Mouse (Mus musculus): ENCODE results near the gene Clpb.

The Clpb gene

DNA sequence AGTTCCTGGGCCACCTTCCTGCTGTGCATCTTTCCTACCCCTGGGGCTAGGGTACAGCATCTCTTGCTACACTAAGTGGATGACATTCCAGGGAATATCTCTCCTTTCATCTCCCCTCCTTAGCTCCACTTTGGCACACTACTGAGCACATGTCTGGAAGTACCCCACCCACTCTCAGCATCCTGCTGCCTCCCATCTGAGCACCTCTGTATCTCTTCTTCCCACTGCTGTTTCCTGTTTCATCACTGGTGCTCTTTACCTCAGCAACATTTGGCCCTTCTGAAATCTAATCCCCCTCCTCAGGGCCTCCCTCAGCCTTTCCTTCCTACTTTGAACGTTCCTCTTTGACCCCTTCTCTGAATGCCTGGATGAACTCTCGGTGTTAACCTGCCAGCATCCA is 63.5 kb downstream of the Clpb start:
- CTCF ChIA-PET: interaction anchor here (0.6 kb wide), 1 partner anchor 1221 kb away, joined by 3 read pairs; no protein-coding TSS in a partner anchor

DNA sequence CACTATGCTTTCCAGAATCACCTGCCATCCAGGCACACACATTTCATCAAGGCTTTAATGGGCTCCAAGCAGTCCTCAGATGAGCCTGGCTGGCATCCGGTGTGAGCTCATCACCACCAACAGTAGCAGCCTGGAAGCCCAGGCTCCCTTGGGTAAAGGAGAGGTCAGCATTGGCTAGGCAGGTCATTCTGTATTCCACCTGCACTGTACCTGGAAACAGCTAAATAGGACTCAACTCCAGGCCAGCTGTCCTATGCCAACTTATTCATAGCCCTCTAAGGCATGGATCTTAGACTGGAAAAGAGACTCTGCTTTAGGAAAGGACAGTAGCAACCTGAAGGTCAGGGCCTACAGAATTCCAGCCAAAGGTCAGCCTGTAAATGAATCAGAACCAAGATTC is 68.7 kb downstream of the Clpb start:
- CTCF ChIA-PET: no interaction called here

DNA sequence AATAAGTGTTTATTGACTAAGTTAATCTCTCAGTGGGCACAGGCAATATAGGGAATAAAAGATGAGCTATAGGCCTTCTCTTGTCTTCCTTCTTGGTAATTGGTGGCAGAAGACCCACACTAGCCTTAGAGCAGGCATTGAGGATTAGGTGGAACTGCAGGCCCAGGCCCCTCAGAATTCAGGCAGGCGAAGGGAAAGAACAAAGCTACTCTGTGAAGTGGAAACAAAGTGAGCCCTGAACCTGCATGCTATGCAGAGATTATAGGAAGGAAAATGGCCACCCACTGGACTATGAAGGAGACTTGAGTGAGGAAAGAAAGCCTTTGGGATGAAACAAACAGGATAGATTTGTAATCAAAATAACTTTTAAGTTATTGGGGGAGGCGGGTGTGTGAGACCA is 69.6 kb downstream of the Clpb start:
- CTCF ChIA-PET: no interaction called here

DNA sequence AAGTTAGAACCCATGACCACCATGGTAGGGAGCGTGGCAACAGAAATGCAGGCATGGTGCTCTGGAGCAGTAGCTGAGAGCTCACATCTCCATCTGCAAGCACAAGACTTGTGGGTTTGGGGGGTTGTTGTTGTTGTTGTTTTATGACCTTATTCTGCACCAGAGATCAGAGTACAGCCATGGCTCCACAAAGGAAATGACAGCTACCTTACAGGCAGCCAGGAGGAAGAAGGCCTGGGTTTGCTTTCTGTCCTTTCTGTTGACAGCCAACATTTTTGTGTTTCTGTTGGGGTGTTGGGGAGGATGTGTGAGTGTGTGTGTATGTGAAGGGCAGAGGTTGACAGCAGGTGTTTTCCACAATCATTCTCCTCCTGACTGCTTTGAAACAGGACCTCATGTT is 71.9 kb downstream of the Clpb start:
- CTCF ChIA-PET: interaction anchor here (0.5 kb wide), 2 partner anchors 22 to 94 kb away, joined by 3 to 19 read pairs; no protein-coding TSS in a partner anchor

DNA sequence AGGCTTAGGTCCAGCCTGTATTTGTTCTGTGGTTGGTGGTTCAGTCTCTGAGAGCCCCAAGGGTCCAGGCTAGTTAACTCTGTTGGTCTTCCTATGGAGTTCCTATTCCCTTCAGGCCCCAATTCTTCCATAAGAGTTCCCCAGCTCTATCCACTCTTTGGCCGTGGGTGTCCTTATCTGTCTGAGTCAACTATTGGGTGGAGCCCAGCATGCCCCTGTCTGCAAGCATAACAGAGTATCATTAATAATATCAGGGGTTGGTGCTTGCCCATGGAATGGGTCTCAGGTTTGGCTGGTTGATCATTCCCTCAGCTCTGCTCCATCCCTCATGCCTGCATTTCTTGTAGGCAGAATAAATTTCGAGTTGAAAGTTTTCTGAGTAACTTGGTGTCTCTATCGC is 74.3 kb downstream of the Clpb start:
- CTCF ChIA-PET: no interaction called here

DNA sequence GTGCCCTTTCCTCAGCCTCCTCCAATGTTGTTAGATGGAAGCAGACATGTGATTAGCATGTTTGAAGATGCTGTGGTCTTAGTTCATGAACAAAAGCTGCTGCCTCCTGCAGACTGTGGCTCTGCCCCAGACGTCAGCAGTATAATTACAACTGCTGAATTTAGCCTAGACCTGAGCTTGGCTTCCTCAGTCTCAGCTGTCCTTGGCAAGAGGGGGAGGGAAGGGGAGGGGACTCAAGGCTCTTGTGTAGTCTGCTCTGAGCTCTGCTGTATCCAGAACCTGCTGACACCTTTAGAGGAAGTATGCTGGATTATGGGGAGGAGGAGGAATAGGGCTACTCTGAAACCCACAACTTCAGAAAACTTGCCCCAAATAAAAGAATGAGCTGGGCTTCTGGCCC is 76.2 kb downstream of the Clpb start:
- CTCF ChIA-PET: no interaction called here

DNA sequence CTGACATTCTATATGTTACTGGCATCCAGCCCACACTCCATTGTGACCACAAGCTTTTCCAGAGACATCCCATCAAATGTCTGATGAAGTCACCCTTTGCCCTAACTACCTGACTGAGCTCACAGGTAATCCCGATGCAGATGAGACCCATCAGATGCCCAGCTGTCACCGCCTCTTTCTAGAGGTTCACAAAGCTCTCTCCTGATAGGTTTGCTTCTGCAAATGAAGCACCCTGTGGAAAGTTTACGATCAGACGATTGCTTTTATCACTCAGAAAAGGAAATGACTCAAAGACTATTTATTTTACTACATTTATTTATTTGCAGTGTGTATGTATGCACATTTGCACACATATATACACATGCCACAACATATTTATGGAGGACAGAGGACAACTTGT is 80.1 kb downstream of the Clpb start:
- CTCF ChIA-PET: no interaction called here

DNA sequence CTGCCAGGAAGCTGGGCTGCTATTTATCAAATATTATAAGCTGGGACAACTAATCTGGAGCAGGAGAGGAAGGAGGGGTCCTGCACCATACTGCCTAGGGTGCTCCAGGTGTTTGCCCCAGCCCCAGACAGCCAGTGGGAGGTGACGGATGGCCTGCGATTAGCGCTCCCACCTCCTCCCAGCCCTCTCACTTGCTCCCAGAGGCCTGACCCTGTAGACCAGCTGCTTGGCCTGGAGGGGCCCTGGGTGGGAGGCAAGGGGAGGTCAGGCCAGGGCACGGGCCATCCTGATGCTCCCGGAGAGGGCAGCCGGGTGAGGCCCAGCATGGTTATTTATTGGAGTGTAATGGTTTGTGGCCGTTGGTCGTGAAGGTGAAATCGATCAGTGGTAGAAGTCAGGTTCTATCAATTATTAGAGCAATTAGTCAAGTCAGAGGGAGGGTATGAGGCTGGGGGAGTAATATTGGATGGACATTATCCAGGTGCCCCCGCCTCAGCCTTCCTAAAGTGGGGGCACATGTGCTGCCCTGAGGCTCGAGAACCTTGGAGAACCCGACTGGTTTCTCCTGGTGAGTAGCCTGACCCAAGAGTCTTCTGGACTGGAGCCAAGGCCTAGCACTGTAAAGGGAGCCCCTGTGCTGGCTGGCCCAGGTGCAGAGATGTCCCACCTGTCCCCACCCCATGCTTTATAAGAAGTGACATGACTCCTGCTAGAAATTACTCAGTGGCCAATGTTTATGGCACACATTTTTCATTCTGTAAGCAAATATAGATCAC is 83.3 kb downstream of the Clpb start:
- CTCF ChIA-PET: no interaction called here

DNA sequence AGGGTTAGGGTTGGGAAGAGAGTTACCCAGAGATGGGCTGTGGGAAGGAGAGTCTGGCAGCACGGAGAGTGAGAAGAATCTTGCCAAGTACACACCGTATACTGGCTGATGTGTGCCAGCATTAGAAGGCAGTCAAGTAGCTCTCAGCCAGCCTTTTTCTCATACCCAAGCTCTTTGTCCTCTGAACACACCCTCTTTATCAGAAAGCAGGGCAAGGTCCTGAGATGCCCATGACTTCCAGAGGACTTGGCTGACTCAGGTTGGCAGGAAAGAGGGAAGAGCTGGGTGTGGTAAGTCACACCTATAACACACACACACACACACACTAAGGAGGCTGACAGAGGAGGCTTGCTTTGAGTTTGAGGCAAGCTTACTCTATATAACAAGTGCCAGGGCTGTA is 86.8 kb downstream of the Clpb start:
- CTCF ChIA-PET: no interaction called here

DNA sequence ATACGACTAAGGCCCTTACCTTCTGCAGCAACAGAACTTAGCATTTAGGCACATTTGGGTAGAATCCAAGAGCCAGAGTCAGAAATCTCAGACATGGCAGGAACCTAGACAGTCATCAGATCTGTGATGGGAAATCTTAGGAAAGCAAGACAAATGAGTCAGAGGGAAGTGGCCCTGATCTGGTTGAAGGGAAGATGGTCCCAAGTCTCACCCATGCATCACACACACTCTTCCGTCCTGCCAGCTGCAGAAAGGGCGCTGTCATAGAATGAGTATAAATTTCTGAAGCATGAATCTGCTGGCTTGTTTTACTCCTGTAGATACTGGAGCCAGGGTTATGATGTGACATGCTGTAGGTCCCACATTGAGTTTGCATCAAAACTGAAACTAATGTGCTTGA is 88.9 kb downstream of the Clpb start:
- CTCF ChIA-PET: interaction anchor here (0.6 kb wide), 1 partner anchor 95 kb away, joined by 6 read pairs; no protein-coding TSS in a partner anchor

DNA sequence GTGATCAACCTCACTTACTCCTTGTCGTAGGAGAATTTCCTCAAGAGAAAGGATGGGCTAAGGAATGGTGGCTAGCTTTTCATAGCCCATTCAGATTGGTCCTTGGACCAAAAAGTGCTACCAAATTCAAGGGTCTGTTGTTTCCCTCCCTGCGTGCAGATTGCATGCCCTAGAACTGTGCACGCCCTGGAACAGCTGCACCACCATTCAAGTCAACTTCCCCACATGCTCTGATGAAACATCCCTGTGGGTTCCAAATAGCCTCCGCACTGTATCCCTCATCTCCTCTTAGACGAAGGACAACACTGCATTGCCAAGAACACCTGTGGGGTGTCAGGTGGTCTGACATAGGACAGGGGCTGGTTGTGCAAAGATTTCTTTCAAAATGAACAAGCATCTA is 90.1 kb downstream of the Clpb start:
- CTCF ChIA-PET: no interaction called here

DNA sequence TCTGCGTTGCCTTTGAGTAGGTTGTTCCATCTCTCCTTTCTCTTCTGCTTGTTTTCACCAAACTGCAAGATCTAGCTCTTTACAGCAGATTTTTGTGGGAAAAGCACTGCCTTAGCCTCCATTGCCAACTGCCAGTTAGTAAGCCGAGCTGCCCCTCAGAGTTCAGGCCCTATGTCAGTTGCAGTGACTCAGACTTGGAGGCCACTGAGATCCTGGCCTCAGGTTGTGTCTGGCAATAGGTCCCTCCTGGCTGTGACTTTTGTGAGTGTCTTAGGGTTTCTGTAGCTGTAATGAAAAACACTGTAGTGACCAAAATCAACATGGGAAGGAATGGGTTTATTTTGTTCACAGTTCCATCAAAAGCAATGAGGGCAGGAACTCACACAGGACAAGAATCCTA is 91.0 kb downstream of the Clpb start:
- CTCF ChIA-PET: no interaction called here

DNA sequence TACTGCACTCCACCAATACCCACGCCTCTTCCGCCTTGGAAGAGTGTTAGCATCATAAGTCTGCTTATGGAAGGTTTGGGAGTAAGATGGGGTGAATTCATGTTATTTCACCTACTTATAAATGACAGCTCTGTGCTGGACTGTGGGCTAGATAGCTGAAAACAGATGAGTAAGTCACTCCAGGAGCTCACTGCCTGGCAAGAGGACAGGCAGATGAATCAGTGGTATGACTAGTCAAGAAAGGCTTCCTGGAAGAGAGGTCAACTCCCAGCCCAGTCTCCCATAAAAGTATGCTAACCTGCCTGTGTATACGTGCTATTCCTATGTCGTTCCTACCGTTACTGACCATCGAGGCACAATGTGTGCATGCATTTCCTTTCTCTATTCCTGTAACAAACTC is 91.9 kb downstream of the Clpb start:
- CTCF ChIA-PET: no interaction called here

DNA sequence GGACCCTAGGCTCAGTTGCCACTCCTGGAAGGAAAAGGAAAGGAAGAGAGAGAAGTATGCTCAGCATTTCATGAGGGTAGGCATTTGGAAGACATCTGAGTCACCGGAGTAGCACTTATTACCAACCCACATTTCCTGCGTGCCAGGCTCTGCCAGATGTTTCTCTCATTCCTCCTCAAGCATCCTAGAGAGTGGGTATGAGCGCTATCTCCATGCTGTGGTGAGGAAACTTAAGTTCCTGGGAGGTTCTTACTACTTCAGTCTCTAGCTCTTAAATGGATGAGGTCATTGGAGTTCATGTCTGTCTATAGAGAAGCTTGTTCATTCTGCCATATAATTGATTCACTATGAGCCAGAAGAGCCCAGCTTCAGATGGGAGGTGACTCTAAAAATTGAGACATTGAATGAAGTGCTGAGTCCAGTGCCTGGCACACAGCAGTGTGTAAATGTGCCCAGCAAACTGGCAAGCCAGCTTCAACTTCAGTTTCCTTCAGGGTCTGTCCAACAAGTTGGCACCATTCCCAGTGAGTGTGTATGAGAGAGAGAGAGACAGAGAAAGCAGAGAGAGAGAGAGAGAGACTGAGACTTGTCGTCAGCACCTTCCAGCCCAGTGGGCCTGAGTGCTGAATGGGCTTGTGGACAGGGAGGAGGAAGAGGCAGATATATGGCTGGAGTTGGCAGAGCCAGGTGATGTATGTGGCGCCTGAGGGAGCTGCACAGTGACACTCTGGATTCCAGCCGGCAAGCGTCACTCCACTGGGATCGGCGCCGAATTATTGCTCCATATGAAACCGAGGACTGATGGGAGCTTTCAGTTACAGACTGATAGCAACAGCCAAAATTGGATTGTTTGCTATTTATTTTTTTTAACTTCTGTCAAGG is 98.7 kb downstream of the Clpb start:
- CTCF ChIA-PET: no interaction called here

DNA sequence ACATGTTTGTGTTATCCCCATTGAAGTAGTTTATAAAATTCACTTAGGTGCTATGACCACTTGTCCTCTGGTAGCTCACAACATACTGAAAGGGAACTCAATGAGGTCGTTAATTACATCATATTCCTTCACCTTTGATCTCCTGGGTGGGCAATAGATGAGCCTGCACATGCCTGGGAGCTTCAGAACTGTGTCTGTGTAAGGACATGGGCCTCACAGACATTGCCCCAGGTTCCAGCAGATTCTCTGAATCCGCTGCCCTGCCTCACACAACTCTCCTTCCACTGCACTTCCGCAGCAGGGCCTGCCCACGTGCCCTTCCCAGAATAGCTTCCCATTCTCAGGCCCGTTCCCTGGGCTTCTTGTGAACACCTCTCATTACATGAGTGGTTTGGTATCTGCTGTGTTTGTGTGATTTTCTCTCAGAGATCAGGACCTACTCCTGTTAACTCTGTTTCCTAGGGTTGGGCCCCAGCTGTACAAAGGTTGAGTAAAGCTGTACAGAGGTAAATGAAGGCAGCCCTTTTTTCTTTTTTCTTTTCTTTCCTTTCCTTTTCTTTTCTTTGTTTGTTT is 104.0 kb downstream of the Clpb start:
- CTCF ChIA-PET: no interaction called here

DNA sequence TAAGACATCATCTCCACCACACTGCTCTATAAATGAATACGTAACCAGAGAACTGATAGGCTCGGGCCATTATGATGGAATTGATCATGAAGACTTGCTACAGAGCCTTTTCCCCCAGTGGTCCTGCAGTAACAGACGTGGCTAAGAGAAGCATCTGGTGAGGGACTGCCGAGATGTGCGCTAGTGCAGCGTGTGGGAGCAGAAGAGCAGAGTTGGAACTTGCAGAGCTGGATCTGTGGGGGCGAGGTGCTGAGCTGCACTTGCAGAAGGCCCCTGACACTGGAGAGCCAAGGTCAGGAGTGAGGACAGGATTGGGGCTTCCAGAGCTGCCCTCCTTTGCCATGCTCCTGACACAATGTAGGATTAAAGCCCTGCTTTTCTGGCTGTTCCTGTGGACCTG is 106.6 kb downstream of the Clpb start:
- CTCF ChIA-PET: interaction anchor here (0.5 kb wide), 1 partner anchor 106 kb away, joined by 6 read pairs; no protein-coding TSS in a partner anchor

DNA sequence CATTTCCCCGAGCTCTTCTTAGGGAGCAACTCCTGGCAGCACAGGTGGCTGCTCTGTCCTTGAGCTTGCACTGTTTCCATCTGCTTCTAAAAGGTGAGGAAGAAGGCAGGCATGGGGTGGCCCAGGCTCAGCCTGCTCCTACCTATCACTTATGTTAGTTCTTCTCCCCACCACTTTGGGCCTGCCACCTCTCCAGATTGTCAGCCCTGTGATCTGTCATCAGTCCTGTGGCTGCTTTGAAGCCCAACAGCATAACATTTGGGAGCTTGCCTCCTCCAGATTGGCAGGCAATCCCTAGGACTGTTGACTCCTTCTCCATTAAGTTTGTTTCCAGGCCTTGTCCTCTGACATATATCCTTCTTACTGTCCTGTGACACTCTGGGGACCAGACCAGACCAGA is 108.2 kb downstream of the Clpb start:
- CTCF ChIA-PET: no interaction called here

DNA sequence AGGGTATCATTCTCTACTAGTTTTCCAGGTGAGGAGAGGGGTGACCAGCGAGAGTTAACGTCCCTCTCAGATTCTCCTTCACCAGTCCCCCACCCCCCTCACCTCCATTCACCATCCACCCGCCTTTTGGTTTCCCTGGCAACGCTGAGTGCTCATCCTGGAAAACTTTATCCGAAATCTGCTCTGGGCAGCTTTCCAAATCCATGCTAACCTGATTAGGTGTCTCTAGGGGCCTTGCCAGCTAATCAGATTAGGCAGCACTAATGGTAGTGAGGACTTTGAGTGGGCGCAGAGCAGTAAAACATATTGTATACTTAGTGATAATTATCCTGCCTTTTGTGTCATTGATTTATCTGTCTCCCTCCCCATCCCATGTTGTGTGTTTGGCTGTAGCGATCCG is 109.3 kb downstream of the Clpb start:
- CTCF ChIA-PET: no interaction called here

DNA sequence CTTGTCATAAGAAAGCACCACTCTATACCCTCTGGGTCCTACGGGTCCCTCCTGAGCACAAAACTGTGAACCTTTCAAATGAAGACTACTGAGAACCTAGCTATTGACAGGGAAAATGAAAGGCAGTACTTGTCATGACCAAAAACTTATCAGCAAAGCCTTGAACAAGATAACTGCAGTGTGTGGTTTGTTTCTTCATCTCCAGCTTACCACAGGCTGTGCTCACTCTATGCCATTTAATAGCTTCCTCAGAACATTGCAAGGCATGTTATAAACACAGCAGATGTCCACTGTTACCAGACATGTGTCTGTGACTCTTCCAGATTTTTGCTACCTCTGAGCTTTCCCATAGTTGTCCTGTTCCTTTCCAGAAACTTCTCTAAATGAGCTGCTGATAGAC is 113.6 kb downstream of the Clpb start:
- CTCF ChIA-PET: no interaction called here

DNA sequence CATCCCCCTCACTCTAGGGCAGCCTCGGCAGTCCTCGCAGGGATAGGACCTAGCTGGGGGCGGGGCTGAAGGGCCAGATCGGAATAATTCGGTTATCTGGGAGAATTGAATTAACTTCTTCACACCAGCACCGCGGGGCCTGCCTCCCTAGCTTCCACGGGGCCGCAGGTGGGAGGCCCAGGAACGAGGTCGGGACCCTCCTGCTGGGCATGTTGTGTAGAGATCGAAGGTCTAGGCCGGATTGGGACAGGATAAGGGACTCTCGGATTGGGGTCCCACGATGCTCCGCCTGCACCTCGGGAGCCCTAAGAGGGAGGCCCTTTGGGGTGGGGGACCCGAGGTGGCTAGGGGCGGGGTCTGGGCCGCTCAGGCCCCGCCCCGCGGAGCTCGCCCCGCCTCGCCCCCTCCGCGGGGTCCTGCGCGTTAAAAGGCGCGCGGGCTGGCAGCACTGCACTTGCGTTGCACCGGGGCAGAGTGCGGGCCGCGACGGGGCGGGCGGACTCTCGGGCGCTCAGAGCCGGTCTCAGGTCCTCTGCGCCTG is 154.5 kb downstream of the Clpb start, which contains the start of gene Phox2a:
Phox2a (plus strand) TSS at position 453 of the 541 bp plus-strand sequence.
- CTCF ChIA-PET: no interaction called here

DNA sequence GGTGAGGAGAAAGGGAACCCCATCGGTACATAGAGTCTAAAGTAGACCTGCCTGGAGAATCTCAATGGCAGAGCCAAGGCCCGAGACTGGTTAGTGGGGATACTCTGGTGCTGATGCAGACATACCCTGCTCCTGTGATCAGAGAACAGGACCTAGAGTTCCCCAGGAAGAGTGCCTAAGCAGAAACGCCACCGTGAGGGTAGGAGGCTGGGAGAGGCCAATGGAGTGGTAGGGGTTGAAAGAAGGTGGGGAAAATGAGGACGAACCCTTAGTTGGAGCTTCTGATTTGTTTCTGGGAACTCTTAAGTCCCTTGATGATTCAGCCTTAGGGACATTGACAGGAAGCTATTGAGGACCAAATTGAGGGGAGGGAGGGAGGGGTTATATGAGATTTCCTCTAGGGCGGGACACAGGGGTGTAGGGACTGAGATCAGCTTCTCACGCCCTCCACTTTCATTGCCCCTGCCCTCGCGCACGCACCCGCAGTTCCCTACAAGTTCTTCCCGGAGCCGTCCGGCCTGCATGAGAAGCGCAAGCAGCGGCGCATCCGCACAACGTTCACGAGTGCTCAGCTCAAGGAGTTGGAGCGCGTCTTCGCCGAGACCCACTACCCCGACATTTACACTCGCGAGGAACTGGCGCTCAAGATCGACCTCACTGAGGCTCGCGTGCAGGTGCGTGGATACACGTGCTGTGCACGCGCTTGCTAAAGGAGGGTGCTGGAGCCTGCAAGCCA is 157.0 kb downstream of the Clpb start:
- CTCF ChIA-PET: no interaction called here
